Comparison of ENCODE assay signal across 1 mouse cellular context in genomic region chr10:81300352-81300907, GRCm38 (mm10).
TF ChIP-seq lines count a peak whose summit lies in the region.

No protein-coding gene starts in this region.

TF ChIP-seq in CH12.LX, 34 proteins besides CTCF, POLR2A, EP300 and RAD21:
- TF ChIP-seq UBTF (IDR thresholded peaks at IDR 0.05; ENCODE audit: low read depth, low read length) (0 out of 2 replicates have a peak, but pooled peaks have one; percentile 28), MAX (IDR thresholded peaks at IDR 0.05; ENCODE audit: low read length) (peak; percentile 35; the same call in 1 of the 2 replicates), PAX5 (IDR thresholded peaks at IDR 0.05; ENCODE audit: low read length) (no peak), ELF1 (IDR thresholded peaks at IDR 0.05; ENCODE audit: low read depth, low read length) (no peak)
TF ChIP-seq in CH12.LX: peak in this region for 2.
